Mouse (Mus musculus) telencephalon, adult 2 months (tissue): ENCODE measurements around the gene Gpr183.

ENCODE experiments used
- DNase-seq: peaks from one replicate; pipeline ENCODE4 v3.0.0-alpha.2; 2011; ENCODE audit warnings: low read depth, low spot score

Gpr183 gene

DNA sequence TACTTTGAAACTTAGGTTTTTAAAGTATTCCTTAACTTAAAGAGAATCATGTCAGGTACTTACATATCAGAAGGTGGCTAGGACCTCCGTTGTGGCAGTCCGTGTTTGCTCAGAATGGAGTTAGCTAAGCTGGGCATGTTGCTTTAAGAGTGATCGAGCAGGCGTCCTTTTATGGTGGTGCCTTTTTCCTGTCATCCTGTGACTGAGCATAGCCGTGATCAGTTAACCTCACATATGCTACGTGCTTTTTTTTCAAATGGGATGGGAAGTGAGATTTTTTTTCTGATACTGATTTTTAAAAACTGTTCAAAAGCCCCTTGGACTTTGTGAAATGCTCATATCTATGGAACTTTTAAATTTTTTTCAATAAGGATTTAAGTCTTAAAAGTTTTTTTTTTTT is at the start of gene Gpr183:
TSS of gene Gpr183 (minus strand) at position 206 of the 400 bp plus-strand sequence.
- no peak for DNase-seq

DNA sequence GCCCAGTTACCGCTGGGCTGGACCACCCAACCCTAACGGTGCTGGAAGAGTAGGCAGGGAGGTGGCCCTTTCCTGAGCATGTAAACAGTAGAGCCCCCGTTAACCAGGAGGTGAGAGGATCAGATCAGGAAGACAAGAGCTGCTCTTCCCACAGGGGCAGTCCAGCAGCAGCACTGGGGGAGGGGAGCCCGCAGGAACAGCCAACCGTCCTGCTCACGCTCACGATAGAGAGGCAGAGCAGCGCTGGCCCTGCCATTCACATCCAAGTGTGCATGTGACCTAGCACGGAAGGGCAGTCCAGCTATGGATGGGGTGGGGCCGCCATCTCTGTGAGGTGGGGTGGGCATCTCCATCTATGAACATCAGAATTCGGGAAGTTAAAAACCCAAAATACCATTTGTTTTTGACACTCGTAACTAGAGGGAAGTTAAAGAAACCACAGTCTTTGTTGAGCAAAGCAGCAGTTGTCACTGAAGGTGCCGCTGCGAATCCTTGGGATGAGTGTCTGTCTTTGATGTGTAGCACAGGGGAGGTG is 48.5 kb upstream of the Gpr183 start:
- DNase-seq = no peak

DNA sequence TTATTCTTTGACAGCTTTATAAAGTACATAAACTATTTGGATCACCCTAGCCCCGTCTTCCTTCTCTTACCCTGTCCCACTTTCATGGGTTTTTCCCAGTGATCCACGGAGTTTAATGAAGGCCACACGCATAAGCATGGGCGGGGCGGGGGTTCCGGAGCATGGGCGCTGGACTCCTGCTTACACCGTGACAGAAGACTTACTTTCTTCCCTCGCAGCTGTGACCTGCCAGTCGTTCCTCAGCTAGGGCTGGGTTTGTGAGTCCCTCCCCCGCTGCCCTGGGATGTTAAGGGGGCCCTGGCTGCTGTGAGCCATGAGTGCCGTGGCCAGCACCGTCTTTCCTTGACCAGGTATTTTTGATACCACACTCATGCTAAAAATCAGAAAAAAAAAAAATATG is 47.8 kb upstream of the Gpr183 start:
- no peak for DNase-seq

- no peak for DNase-seq
These were observed 47.2 kb upstream of the Gpr183 start for GRCm38 (mm10) chr14:122012193-122012592.

DNA sequence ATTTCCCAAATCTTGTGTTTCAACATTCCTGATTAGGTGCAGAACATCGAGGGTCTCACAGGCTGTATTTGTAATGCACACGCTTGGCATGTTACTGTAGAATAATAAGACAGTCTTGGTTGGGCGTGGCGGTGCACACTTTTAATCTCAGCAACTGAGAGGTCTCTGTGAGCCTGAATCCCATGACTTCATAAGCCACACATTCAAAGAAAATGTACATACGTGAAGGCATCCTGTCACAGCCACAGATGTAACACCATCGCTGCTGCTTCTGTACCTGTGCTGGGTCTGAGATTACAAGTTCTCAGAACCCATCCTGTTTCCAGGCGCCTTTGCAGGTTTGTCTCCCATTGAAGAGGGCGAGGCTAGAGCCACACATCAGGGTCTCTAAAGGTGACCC is 46.8 kb upstream of the Gpr183 start:
- no peak for DNase-seq

- DNase-seq = no peak
These were observed 45.3 kb upstream of the Gpr183 start for GRCm38 (mm10) chr14:122010301-122010700.

DNA sequence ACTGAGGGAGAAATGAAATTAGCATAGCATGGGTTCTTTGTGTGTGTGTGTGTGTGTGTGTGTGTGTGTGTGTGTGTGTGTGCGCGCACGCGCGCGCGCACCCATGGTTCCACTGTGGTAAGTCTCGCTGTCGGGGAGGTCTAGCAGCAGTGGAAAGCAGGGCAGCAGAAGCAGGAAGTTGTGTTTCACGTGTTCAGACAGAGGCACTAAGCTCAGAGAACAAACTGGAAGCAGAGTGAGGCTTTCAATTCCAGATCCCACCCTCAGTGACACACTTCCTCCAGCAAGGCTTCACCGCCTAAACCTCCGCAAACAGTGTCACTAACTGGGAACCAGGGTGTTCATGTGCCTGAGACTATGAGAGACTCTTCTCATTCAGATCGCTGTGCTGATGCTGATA is 44.5 kb upstream of the Gpr183 start:
- no peak for DNase-seq

DNA sequence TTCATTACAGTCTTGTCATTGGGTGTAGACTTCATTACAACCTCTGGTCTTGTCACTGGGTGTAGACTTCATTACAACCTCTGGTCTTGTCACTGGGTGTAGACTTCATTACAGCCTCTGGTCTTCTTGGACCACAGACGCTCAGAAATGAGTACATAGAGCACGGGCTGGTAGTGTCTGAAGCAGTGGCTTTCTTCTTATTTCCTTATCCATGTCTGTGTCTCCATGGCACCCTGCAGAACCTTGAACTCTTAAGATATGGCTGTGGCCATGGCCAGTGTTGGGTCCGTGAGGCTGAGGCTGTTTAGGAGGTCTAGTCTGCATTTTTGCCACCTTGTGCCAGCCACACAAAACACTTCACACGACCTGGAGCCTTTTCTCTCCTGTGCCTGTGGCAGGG is 43.3 kb upstream of the Gpr183 start:
- DNase-seq = no peak

DNA sequence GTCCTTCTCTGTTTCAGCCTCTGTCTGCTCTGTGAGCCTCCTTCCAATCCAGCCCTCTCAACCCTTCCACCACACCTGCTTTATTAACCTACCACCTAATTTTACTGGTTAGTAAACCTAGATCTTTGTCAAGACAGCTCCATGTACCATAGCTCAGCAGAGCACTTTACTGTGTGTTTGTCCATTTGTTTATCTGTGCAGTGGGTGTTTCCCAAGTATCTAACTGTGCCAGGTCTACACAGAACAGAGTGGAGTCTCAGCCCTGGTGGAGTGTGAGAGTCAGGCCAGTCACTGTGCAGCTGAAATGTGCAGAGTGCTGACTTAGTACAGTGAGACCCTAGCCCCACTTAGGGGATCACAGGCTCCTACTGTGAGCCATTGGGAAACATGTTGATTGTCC is 38.8 kb upstream of the Gpr183 start:
- DNase-seq = no peak

DNA sequence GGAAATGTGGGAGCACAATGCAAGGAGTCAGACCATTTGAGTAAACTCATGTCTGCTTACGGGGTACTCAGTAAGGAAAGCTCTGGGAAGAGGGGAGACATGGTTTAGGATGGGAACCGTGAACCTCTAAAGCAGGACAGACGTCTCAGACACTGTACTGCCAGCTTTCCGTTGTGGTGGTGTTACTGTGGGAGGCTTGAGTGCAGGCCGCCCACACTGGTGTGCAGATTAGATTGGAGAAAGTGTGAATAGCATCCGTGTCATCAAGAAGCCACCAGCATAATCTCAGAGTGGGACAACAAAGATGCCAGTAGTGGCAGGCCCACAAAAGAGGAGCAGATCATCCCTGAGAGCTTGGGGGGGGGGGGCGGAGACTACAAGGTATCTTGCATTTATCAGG is 37.2 kb upstream of the Gpr183 start:
- no peak for DNase-seq

DNA sequence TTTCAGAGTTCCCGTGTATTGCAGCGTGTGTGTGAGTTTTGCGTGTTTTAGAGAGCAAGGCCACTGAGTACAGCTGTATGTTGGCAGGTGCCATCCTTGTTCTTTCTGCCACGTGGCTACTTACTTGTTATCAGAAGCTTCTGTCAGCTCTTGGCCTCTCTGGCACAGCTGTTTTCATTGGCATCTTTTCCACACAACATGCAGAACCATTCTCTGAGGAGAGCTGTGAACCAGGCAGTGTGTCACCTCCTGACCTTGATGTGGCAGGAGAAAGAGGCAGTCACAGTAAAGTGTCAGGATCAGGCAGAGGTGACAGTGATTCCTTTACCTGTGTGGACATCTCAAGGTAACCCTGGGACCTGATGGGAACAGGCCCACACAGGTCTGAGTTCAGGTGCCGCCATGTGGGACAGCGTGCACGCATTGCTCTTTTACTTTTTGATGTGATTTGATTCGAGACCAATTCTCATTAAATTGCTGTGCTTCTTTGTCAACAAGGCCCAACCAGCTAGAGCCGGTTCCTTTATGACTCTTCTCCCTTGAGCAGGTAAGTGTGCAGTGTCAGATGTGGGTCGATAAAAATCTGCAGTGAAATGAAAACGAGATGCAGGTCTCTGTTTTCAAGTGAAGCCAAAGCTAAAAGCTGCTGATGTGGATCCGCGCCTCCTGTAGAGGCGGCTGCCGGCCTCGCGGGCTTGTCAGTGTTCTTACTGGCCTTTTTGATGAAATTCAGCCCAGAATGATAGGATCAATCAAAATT is 35.5 kb upstream of the Gpr183 start:
- DNase-seq = no peak

DNA sequence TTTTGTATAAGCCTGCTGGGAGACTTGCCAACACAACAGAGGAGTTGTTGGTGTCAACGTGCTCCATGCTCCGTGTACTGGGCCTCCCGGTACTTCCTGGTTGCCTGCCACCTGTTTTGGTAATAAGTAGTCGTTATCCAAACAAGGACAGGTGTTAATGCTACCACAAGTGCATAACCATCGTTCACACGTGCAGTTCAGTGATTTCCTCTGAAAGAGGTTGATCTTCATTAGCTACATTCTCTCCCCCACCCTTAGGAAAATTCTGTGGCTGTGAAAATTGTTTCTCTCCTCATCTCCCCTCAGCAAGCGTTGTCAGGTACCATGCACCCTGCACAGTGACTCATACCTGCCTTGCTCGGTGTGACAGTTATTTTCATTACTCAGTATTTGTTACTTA is 34.5 kb upstream of the Gpr183 start:
- no peak for DNase-seq

GRCm38 (mm10) chr14:121996786-121997185 is 31.8 kb upstream of the Gpr183 start:
- DNase-seq = peak; percentile 40

DNA sequence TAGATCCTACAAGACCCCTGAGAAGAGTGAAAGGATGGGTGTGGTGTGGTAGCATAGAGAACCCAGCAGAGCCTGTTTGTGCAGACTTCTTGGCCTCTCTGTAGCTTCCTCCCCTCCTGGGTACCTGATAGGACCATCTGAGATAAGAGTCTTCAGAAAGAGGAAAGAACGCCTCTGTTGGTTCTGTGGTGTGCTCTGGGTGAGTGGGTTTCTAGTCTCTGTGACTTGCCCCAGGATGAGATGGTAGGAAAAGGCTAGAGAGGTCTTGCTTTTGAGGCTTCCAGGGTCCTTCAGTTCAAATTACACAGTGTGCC is 30.5 kb upstream of the Gpr183 start:
- DNase-seq = no peak

DNA sequence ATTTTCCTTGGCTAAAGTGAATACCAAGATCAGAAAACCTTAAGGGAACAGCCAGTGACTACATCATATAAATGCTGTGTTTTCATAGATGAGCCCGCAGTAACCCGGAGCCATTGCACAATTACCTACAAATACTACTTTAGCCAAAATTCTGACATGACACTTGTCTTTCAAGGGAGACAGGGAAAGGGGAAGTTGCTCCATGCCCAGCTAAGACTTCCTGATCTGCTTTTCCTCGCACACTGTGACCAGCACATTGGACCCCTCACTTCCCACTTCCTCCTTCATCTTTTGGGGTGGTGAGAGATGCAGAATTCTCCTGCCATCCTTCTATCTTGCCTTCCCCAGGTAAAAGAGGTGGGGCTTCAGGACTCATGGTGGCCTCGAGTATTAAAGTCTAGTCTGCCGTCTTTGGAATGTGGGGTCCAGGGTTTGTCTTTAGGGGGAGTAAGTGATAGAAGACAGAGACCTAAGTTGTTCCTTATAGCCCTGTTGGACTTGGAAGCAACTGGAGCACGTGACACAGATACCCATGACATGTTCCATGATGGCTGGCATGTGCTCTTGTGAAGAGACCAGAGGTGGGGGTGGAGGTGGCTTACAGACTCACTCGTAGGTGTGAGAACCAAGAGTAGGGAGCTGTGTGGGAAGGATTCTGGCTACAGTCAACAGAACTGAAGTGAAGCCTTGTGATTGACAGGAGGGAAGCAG is 30.0 kb upstream of the Gpr183 start:
- no peak for DNase-seq

DNA sequence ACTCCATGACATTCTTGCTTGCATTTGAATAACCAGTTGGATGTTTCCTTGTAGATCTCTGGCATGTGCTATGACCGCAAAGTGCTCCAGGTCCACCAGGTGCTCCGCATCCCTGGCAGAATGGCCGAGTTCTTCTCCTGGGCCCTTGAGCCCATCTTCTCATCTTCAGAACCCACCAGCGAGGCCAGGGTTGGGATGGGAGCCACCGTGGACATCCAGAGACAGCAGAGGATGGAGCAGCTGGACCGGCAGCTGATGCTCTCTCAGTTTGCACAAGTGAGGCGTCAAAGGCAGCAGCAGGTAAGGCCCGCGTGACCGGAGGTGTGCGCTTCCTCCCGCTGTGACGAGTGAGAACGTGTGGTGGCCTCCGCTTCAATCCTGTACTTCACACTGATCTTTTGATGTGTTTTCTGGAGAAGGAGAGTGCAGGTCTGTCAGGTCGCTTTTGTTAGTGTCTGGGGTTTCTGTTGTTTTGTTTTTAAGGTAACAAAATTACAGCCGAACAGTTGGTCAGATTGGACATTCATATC is 29.2 kb upstream of the Gpr183 start:
- no peak for DNase-seq

DNA sequence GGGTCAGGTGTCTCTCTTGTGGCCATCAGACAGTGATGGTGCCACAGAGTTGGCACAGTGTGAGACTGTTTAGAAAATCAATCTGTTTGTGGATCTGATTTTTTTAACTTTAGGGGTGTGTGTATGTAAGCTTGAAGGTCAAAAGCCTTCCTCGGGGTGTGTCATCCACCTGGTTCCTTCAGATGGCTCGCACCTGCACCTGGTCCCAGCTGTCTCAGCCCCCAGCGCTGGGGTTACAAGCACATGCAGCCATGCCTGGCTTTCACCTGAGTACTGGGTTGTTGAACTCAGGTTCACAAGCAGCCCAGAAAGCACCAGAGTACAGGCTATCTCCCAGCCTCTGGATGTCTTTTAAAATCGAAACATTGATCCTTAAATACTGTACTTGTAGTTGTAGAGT is 28.6 kb upstream of the Gpr183 start:
- DNase-seq = no peak

- DNase-seq = no peak
These were observed 27.6 kb upstream of the Gpr183 start for GRCm38 (mm10) chr14:121992395-121993280.

DNA sequence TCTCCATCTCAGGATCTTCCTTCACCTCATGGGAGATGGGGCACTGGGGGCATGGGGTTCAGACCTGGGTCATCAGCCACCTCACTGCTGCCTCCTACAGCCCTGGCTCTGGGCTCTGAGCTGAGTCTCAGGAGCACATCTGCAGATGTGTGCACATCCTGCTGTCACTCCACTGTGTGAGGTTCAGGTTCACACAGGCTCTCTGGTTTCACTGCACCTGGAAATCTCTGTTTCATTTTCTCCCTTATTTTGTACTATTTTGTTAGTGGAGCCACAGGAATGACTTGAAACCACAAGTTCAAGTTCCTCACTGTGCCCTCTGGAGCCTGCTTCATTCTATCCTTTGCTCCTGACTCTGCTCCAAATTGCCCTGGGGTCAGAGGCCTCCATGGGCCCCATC is 26.9 kb upstream of the Gpr183 start:
- DNase-seq = no peak

DNA sequence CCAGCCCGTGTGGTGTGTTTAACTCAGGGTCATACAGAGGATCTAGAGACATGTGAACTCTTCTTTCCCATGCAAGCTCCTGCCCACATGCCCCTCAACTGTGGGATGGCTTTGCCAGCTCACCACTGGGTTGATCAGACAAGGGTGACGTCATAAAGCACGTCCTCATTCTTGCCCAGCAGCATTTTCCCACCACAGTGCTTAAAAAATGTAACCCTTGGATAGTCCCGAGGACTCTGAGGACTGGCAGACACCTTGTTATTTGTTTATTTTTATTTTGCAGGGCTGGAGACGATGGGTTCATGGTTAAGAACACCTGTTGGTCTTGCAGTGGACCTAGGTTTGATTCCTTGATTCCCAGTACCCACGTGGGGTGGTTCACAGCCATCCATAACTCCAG is 25.9 kb upstream of the Gpr183 start:
- no peak for DNase-seq

DNA sequence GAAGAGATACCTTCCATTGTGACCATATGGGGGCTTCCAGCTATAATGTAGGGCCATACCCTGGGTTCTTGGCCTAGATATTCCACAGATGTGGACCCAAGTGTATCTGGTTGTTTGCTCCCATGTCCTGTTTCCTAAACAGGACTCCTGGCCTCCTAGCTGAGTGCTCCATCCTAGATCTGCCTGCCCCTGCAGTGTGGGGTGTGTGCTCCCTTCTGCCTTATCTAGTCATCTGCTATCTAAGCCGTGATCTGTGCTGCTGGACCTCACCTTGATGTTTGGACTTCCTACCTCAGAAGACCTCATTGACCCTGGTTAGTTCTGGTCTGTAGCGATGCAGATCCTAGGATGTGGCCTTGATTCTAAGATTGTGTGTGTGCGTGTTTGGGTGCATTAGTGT is 24.9 kb upstream of the Gpr183 start:
- no peak for DNase-seq

- no peak for DNase-seq
These were observed 24.3 kb upstream of the Gpr183 start for GRCm38 (mm10) chr14:121989331-121989730.
